Mouse (Mus musculus) c-Kit-positive CD71-positive TER-119-negative erythroid progenitor cells, embryonic 14.5 days (primary cell): ENCODE data around the gene Fxyd3.
A peak's percentile ranks its signal among the peaks of the same experiment; 100 is the strongest.

Experiments used
- DNase-seq: peaks from one replicate; pipeline ENCODE4 v3.0.0-alpha.2; 2013; ENCODE audit warnings: low read depth

Gene Fxyd3

DNA sequence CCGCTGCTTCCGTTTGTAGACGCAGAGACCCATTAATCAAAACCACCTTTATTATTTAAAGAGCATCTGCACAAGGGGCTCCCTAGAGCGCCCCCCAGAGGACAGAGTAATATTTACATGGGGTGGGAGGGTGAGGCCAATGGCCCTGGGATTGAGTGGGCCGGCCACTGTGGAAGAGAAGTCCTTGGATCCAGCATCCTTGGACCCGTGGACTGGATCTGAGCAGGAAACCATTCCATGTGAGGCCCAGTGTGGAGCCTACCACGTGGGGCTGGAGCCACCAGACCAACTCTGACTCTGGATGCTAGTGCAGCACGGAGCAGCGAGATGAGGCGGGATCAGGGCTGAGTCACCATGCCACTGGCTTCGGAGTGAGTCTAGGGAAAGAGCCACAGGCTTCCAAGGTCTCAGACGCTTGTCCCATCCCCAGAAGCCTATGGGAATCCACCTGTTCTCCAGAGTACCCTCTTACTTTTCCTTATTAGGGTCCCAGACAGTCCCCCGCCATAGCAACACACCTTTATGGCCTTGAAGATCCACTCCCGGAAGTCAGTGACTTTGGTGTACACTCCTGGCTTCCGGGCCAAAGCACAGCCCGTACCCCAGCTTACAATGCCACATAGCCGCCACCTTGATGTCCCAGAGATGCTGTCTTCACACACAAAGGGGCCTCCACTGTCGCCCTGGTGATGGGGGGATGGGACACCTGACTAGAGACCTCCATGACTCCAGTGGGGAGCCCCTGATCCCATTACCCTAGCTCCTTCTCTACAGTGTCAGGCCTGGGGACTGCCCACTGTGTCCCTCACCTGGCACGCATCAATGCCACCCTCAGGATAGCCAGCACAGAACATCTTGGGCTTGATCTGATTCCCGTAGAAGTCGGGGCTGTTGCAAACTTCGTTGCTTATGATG is 22.4 kb upstream of the Fxyd3 start:
- DNase-seq: no peak

GRCm38 (mm10) chr7:31097583-31098248 is 21.2 kb upstream of the Fxyd3 start:
- peak; percentile 59 for DNase-seq

DNA sequence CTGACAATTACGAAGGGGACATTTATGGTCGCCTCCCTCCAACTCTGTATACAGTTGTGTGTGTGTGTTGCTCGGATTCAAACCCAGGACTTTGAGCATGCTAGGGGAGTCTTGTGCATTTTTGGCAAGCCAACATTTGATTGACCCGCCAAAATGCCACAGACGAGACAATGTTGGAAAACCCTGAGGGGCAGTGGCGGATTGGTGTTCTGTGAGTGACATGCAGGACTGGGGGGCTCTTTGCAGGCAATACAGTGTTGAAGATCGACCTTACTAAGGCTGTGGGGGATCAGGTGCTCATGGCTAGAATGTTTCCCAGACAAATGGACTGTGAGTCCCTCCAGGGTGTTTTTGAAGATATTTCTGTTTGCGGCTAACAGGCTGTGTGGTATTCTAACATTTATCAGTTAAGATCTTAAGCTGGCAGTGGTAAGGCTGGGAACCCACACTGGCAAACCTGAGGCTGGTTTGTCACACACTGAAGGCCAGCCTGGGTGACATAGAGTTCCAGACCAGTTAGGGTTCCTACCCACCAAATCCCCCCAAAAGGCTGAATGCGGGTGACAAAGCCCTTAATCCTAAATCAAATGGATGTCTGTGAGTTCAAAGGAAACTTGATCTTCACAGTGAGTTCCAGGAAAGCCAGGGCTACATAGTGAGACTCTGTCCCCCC is 20.5 kb upstream of the Fxyd3 start:
- DNase-seq: no peak

GRCm38 (mm10) chr7:31094774-31095501 is 18.4 kb upstream of the Fxyd3 start:
- DNase-seq: no peak

DNA sequence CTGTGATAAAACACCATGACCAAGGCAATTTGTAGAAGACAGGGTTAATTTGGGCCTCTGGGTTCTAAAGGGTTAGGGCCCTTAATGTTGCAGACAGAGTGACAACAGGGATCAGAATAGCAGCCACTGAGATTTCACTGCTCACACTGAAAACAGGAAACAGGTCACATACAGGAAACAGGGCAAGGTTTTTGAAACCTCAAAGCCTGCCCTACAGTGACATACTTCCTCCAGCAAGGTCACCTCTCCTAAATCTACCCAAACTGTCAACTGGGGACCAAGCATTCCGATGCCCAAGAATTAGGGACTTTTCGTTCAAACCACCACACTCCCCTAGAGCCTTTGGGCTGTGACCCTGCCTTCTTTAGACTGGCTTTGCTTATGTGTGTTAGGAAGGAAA is 13.2 kb upstream of the Fxyd3 start:
- DNase-seq: no peak

GRCm38 (mm10) chr7:31088206-31088605 is 11.7 kb upstream of the Fxyd3 start:
- no peak for DNase-seq

- DNase-seq: no peak
Measured at GRCm38 (mm10) chr7:31087262-31087661, 10.8 kb upstream of the Fxyd3 start.

DNA sequence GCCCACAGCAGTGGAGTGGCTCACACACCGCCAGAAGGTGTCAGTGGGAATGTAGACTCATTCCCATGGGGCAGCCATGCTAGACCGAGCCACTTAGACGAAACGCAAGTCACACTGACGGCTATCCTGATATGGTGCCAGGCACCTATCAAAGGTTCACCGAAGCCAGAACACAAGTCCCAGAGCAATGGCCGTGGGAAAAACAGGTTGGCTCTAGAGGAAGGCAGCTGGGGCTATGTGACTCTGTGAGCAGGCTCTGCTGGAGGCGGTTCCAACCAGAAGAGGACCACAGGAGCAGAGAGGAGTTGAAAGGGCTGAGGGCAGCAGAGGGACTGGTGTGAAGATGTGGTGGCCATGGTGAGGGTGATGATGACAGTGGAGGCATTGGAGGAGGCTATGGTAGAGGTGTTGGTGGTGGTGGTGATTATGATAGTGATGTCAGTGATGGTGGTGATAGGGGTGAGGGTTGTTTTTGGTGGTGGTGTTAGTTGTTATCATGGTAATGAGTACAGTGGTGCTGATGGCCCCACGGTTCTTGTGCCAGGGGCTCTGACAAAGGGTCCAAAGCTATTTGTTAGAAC is 9.8 kb upstream of the Fxyd3 start:
- DNase-seq: no peak

GRCm38 (mm10) chr7:31085171-31085570 is 8.7 kb upstream of the Fxyd3 start:
- no peak for DNase-seq

GRCm38 (mm10) chr7:31084140-31084539 is 7.6 kb upstream of the Fxyd3 start:
- DNase-seq: no peak

DNA sequence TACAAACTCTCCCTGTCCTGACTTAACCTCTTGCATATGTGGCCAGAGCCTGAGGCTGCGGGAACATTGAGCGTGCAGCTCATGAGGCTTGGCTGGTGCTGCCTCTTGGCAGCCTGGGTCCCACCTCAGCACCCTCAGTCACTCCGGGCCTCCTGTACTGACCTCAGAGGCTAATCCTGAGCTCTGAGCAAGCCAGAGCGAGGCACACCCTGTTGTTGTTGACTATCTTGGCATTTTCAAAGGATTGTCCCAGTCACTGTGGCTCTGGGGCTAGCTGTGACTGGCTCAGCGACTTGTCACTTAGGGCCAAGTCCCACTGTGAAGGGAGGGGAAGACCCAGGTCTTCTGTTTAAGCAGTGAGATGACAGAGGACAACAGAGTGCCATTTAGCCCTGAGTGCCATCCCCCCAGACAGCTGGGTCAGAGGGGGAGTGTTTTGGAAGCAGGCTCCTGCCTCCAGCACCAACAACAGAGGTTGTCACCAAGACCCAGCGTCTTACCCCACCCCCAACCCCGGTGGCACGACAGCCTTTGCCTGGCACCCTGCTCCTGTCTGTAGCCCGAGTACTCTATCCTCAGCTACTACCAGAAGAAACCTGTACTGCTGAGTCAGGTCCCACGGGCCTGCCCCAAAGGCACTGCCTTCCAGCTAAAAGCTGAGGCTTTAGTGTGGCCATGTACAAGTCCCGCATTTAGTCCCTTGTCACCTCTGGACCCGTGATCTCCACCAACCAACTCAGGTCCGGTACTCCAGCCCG is 6.5 kb upstream of the Fxyd3 start:
- no peak for DNase-seq

- DNase-seq: no peak
Measured at GRCm38 (mm10) chr7:31082106-31082505, 5.6 kb upstream of the Fxyd3 start.

GRCm38 (mm10) chr7:31081106-31081505 is 4.6 kb upstream of the Fxyd3 start:
- DNase-seq: no peak

- DNase-seq: no peak
Measured at GRCm38 (mm10) chr7:31080611-31081010, 4.1 kb upstream of the Fxyd3 start.

DNA sequence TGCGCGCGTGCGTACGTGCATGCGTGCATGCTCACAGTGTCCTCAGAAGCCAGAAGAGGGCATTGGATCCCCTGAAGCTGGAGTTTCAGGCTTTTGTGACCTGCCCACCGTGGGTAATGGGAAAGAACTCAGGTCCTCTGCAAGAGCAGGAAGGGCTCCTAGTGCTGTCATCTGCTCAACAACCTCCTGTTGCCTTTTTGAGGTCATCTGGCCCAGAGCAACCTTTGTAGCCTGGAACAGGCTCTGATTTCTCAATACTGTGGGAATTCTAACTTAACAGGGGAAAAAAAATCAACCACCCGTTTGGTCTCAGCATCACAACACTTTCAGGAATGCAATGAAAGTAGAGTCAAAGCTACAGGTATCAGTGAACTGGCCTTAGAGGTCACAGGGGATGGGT is 3.2 kb upstream of the Fxyd3 start:
- no peak for DNase-seq

GRCm38 (mm10) chr7:31077885-31078445 is 1.5 kb upstream of the Fxyd3 start:
- DNase-seq: no peak

DNA sequence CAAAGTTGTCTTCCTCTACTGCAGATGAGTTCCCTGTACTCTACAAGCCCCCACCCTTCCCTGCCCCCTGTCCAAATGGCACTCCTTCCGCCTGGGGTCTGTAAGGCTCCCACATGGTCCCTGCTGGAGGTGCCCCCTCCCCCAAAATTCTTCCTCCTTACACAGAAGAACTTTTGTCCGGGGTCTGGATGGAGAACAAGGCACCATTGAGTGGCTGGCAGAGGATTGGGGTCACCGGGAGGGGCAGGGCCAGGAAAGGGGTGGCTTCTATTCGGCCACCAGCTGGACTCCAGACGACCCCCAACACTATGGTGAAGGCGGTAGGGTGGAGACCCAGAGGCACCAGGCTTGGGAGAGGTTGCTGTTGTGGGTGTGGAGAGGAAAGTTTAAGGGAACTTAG is 966 bp upstream of the Fxyd3 start:
- no peak for DNase-seq

- no peak for DNase-seq
Measured at GRCm38 (mm10) chr7:31074713-31075069, 1.8 kb downstream of the Fxyd3 start.

DNA sequence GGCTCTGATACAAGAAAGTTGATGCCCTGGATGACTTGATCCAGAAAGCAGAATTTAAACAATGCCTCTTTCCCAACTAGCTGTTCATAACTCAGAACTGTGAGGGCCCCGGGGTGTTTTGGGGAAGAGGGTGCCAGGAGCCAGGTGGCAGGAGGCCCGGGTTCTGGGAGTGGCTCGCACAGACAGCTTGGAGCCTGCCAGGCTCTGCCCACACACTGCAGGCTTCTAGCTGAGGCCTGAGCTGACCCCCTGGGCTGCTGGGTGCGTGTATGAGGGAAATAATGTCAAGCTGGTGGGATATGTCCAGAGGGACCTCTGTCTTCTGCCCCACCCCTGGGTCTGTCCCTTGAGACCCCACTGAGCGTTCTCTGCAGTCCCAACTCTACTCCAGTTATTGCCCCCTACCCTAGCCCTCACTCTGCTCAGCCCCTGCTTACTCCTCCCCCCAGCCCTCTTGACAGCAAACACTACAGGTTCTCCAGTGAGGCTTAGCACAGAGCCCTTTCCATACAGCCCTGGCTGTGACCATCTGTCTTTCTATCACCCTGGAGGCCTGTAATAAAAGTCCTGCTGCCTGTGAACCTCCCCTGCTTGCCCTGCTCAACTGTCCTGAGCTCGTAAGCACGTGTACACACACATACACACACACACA is 2.3 kb downstream of the Fxyd3 start:
- no peak for DNase-seq

GRCm38 (mm10) chr7:31073546-31073945 is 3.0 kb downstream of the Fxyd3 start:
- DNase-seq: no peak
